Mouse (Mus musculus) T-helper 2 cell (primary cell): Measurements from ENCODE around the gene Cdk6.
"Not testable (repeated sequence)": the region's sequence is repeated elsewhere in the genome, so short reads cannot be mapped to it uniquely, and the experiment has no call there.

Source experiments
- in situ Hi-C: fragments of 300-600 bp; cut with MboI, MseI; formaldehyde crosslinking; loops from one replicate; pipeline ENCODE4 v1.15.1; 2025; ENCODE audit warnings: high pct_unique_total_duplicates

Gene Cdk6

GRCm38 (mm10) chr5:3341111-3341911 lies at the start of gene Cdk6:
Gene Cdk6 (plus strand): TSS chr5:3341485.
- in situ Hi-C loops = loop anchor here (5.0 kb wide), 2 partner anchors 39 to 161 kb away; no protein-coding TSS in a partner anchor

DNA sequence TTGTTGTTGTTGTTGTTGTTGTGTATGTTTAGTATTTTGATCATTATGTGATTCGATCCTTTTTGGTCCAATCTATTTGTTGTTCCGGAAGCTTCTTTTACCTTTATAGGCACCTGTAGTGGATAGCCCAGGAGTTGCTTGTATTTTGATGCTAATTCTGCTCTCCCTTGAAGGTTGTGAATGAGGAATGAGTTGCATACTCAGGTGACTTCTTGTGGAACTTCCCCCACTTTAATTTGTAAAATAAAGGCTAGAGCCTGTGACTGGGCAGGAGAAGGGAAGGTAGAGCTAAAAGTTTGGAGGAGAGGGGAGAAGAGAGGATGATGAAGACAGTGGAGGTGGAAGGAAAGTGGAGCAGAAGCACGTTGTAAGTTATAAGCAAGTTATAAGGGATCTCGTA lies 47.6 kb upstream of the Cdk6 start:
- in situ Hi-C loops = no loop called here

DNA sequence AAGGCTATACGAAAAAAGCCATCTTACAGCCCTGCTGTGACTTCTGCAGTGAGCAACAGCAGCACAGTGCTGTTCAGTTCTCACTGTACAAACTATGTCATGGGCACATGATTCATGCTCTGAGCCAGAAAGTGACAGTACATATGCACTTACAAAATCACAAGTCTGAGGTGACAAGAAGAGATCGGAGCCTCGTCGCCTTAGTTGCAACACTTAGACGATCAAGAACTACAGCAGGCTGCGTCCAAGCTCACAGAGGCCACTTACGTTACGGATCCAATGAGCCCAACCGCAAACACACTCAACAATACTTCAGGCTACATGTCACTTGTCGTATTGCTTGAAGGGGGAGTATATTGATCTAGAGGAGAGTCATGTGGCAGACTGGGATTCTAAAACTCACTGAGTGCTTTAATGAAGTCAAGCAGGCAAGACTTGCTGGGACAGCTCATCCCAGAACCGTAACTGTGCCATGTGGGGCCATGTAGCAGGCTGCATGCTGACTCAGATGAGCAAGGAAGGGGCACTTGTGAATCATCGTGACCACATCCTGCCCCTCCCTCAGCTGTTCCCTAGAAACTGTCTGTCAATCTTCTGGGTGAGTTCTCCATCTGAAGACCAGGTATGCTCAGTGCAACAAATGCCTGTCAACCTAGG lies 40.4 kb upstream of the Cdk6 start:
- in situ Hi-C loops = loop anchor here (5.0 kb wide), 1 partner anchor 41 kb away; the partner anchor contains the start of gene Cdk6

GRCm38 (mm10) chr5:3301535-3301934 lies 39.8 kb upstream of the Cdk6 start:
- in situ Hi-C loops = loop anchor here (5.0 kb wide), 1 partner anchor 41 kb away; the partner anchor contains the start of gene Cdk6

DNA sequence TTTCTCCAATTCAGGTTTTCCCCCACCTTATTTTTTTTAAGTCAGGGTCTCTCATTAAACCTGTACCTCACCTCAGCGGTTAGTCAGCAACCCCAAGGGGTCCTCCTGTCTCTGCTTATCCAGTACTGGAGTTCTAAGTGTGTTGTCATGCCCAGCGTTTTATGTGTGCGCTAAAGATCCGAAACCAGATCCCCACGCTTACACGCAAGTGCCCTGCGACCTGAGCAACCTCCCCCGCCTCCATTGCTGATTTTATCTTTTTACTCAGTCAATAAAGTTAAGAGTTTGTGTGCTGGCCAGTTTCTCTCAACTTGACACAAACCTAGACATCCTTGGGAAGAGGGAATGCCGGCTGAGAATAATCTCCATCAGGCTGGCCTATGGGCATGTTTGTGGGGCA lies 37.4 kb upstream of the Cdk6 start:
- in situ Hi-C loops = loop anchor here (5.0 kb wide), 1 partner anchor 38 kb away; the partner anchor contains the start of gene Cdk6

GRCm38 (mm10) chr5:3306146-3306545 lies 35.1 kb upstream of the Cdk6 start:
- in situ Hi-C loops = no loop called here

DNA sequence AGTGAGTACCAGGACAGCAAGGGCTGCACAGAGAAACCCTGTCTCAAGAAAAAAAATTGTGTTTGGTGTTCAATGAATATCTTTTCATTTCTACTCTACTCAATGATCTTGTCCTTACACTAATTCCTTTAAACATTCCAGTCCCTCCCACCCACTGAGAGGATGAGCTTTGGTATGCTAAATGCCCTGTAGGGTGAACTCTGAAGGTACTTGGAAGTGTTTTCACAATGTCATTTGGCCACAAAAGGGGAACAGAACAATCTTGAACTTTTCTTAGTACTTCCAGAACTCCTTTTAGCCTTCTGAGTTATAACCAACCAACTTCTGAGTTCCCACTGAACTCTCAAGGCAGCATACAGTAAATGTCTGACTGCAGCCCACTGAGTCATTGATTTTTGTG lies 32.2 kb upstream of the Cdk6 start:
- in situ Hi-C loops = no loop called here

GRCm38 (mm10) chr5:3309587-3309986 lies 31.7 kb upstream of the Cdk6 start:
- in situ Hi-C loops = no loop called here

DNA sequence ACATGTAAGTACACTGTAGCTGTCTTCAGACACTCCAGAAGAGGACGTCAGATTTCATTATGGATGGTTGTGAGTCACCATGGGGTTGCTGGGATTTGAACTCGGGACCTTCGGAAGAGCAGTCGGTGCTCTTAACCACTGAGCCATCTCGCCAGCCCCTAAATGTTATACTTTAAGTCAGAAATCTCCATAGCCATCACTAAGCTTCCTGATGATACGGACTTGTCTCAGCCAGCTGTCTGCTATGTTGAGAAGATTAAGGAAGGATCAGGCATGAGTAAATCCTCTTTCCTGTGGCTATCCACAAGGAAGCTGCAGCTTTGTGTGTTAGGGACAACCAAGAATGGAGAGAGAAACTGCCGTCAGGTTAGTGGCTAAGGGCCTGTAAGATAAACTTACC lies 30.1 kb upstream of the Cdk6 start:
- in situ Hi-C loops = not testable (repeated sequence)

DNA sequence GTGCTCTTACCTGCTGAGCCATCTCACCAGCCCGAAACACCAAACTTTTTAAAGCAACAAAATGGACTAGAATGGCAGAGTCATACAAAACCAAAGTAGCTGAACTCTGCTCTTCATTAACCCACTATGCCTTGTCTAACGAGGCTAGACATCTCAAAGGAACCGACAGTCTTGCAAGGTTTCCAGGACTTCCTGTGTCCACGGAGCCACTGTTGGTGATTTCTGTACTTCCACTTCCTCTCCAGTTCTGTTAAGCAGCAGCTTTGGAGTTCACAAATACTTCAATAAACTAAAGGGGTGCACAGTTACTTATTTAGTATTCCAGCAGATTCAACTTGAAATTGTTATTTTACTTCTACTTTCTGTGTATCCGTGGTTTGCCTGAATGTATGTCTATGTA lies 23.6 kb upstream of the Cdk6 start:
- in situ Hi-C loops = not testable (repeated sequence)

DNA sequence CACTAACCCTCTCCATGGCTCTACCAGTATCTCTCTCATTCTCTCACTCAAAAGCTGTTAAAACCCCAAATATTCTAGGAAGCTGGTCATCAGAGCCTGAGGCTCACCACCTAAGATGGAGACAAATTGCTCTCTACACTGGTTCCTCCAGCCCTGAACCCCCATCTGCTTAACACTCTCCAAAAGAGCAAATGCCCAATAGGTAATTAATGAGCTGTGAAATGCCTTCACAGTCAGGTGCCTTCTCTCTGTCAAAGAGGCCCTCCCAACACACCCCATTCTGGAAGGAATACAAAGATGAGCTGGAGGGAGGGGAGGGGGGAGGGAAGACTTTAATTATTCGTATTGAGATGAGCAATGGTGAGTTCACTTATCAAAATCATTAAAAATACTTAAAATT lies 21.1 kb upstream of the Cdk6 start:
- in situ Hi-C loops = no loop called here

GRCm38 (mm10) chr5:3322052-3322451 lies 19.2 kb upstream of the Cdk6 start:
- in situ Hi-C loops = no loop called here

GRCm38 (mm10) chr5:3324116-3324515 lies 17.2 kb upstream of the Cdk6 start:
- in situ Hi-C loops = no loop called here

- in situ Hi-C loops = no loop called here
These were observed 11.9 kb upstream of the Cdk6 start for GRCm38 (mm10) chr5:3329361-3329760.

- in situ Hi-C loops = no loop called here
These were observed 10.4 kb upstream of the Cdk6 start for GRCm38 (mm10) chr5:3330932-3331331.

DNA sequence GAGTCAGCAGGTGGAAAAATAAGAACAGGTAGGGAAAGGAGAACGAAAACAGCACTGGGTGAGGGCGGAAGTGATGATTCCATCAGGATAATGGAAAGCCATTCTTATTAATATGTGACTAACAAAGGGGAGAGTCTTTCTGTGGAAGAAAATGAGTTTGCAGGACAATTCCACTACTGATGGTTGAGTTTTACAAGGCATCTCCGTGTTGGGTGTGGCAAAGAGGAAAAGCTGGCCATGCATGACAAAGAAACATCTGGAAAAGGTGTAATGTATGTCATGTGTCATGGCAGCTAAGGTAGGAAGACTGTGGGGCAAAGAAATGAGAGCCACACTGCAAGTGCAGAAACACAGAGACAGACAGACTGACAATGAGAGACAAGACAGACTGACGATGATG lies 8.3 kb upstream of the Cdk6 start:
- in situ Hi-C loops = not testable (repeated sequence)

DNA sequence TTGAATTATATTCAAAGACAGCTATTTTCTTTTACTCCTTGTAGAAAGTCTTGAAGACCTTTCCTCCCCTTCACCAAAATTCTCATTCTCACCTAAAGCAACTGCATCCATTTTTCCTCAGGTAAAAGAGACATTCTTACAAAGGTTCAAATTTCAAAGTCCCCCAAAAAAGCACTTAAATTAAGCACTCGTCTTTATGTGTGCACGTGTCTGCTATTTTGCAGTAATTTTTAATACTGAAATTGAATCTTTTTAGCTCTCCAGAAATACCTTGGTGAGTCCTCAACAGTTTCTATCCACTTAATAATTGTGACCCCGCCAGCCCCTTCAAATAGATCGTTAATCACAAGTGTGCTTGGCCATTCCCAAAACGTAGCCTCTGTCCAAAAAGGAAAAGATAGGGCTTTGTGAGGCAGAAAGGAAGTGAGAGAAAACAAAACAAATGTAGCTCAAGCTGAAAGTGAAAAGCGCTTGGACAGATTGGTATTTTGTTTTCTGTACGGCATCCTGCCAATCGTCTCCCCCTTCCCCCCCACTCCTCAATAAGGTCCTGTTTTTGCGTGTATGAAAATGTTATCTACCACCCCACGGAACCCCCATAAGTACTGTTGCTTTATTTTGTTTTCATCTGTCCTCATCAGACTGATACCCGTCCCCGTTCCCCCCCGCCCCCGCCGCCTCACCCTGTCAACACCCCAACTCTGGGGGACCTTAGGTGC lies 786 bp upstream of the Cdk6 start:
- in situ Hi-C loops = loop anchor here (5.0 kb wide), 2 partner anchors 38 to 162 kb away; no protein-coding TSS in a partner anchor

- in situ Hi-C loops = loop anchor here (5.0 kb wide), 2 partner anchors 40 to 160 kb away; no protein-coding TSS in a partner anchor
These were observed 866 bp downstream of the Cdk6 start for GRCm38 (mm10) chr5:3341931-3342770.

GRCm38 (mm10) chr5:3342771-3343565 lies 1.7 kb downstream of the Cdk6 start:
- in situ Hi-C loops = loop anchor here (5.0 kb wide), 2 partner anchors 41 to 159 kb away; no protein-coding TSS in a partner anchor

- in situ Hi-C loops = loop anchor here (5.0 kb wide), 2 partner anchors 41 to 159 kb away; no protein-coding TSS in a partner anchor
These were observed 2.3 kb downstream of the Cdk6 start for GRCm38 (mm10) chr5:3343566-3344080.
